Mouse (Mus musculus): ENCODE measurements at regions not wholly inside any gene's neighbourhood (a gene's known extent, or its start where the extent isn't known, plus 50 kb on each side); places are given as distances from the start of the nearest gene placed in this dataset.

GRCm38 (mm10) chr14:107901823-107902222 is 1012.1 kb downstream of the Slitrk1 start:
- WGBS, result 69% methylated on average over 1 of the region's 1 CpGs
- Histone ChIP-seq H3K27me3 (no peaks in the 10 kb centered on the region), H3K4me2 (no peak overlapping the region), H3K27ac (replicated peaks) (no peak overlapping the region), H3K9ac (no peak overlapping the region), H3K4me1 (replicated peaks) (no peaks in the 10 kb centered on the region), H3K9me3 (no peaks in the 10 kb centered on the region), H3K4me3 (no peak overlapping the region), H3K36me3 (no peaks in the 10 kb centered on the region)
- no peak for ATAC-seq (ENCODE audit: low read depth)

GRCm38 (mm10) chr14:107860895-107861294 is 1053.1 kb downstream of the Slitrk1 start:
- Histone ChIP-seq H3K27me3 (no peaks in the 10 kb centered on the region), H3K4me2 (no peak overlapping the region), H3K9me3 (no peaks in the 10 kb centered on the region), H3K9ac (no peak overlapping the region), H3K36me3 (no peaks in the 10 kb centered on the region), H3K4me3 (no peak overlapping the region), H3K27ac (replicated peaks) (no peak overlapping the region), H3K4me1 (replicated peaks) (no peaks in the 10 kb centered on the region)
- ATAC-seq (ENCODE audit: low read depth), result no peak

GRCm38 (mm10) chr14:107849688-107850087 is 1064.3 kb downstream of the Slitrk1 start:
- no peaks in the 10 kb centered on the region for H3K4me1 ChIP-seq (replicated peaks)
- no peak overlapping the region for H3K4me2 ChIP-seq
- no peaks in the 10 kb centered on the region for H3K27me3 ChIP-seq
- no peak overlapping the region for H3K4me3 ChIP-seq
- whole genome bisulfite sequencing, result 81% methylated on average over 7 of the region's 7 CpGs
- H3K9me3 ChIP-seq, result no peaks in the 10 kb centered on the region
- no peak overlapping the region for H3K9ac ChIP-seq
- no peaks in the 10 kb centered on the region for H3K36me3 ChIP-seq
- no peak overlapping the region for H3K27ac ChIP-seq (replicated peaks)
- no peak for ATAC-seq (ENCODE audit: low read depth)

- no peak overlapping the region for H3K9ac ChIP-seq
- H3K27ac ChIP-seq (replicated peaks), result no peak overlapping the region
- no peaks in the 10 kb centered on the region for H3K36me3 ChIP-seq
- no peak for ATAC-seq (ENCODE audit: low read depth)
- no peak overlapping the region for H3K4me2 ChIP-seq
- H3K27me3 ChIP-seq, result no peaks in the 10 kb centered on the region
- H3K4me1 ChIP-seq (replicated peaks), result no peaks in the 10 kb centered on the region
- WGBS, result 71% methylated on average over 3 of the region's 3 CpGs
- H3K4me3 ChIP-seq, result no peak overlapping the region
- no peaks in the 10 kb centered on the region for H3K9me3 ChIP-seq
Observed at GRCm38 (mm10) chr14:107845289-107846215, 1068.4 kb downstream of the Slitrk1 start.

GRCm38 (mm10) chr14:107844533-107844932 is 1069.4 kb downstream of the Slitrk1 start:
- 84% methylated on average over 2 of the region's 2 CpGs for WGBS
- Histone ChIP-seq H3K9me3 (no peaks in the 10 kb centered on the region), H3K4me3 (no peak overlapping the region), H3K27me3 (no peaks in the 10 kb centered on the region), H3K27ac (replicated peaks) (no peak overlapping the region), H3K9ac (no peak overlapping the region), H3K4me2 (no peak overlapping the region), H3K4me1 (replicated peaks) (no peaks in the 10 kb centered on the region), H3K36me3 (no peaks in the 10 kb centered on the region)
- ATAC-seq (ENCODE audit: low read depth), result no peak

- Histone ChIP-seq H3K4me2 (no peak overlapping the region), H3K9ac (no peak overlapping the region), H3K27me3 (no peaks in the 10 kb centered on the region), H3K4me3 (no peak overlapping the region), H3K36me3 (no peaks in the 10 kb centered on the region), H3K27ac (replicated peaks) (no peak overlapping the region), H3K9me3 (no peaks in the 10 kb centered on the region), H3K4me1 (replicated peaks) (no peaks in the 10 kb centered on the region)
- no peak for ATAC-seq (ENCODE audit: low read depth)
- 89% methylated on average over 1 of the region's 1 CpGs for WGBS
Observed at GRCm38 (mm10) chr14:107832976-107833375, 1081.0 kb downstream of the Slitrk1 start.

GRCm38 (mm10) chr14:107785242-107785641 is 1128.7 kb downstream of the Slitrk1 start:
- Histone ChIP-seq H3K9me3 (no peaks in the 10 kb centered on the region), H3K36me3 (no peaks in the 10 kb centered on the region), H3K4me1 (replicated peaks) (no peaks in the 10 kb centered on the region), H3K27ac (replicated peaks) (no peak overlapping the region), H3K27me3 (no peaks in the 10 kb centered on the region), H3K9ac (no peak overlapping the region), H3K4me3 (no peak overlapping the region), H3K4me2 (no peak overlapping the region)
- no peak for ATAC-seq (ENCODE audit: low read depth)
- WGBS, result 70% methylated on average over 1 of the region's 1 CpGs

All from neural tube, embryonic 13.5 days (tissue).